Mouse (Mus musculus): ENCODE data around the gene D630036H23Rik.

DNA sequence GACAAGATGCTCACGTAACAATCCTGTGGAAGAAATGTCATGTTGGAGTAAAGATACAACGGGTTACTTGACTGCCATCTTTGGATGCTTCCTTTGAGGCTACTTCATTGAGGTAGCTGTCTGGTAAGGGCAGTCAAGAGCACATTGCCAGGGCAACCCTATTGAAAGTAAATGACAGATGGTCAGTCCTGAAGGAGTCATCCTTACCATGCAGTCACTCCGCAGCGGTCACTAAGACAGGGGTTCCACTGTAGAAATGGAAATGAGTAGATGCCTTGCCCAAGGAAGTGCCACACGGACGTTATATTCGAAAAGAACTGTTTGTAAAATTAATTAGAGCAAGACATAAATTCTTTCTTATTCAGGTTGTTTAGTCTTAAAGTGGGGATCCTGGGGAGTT is 43.3 kb upstream of the D630036H23Rik start:
- no peak for TF ChIP-seq CTCF (IDR thresholded peaks at IDR 0.05; ENCODE audit: extremely low read depth, insufficient read depth, insufficient read length, insufficient replicate concordance)
- TF ChIP-seq POLR2A (IDR thresholded peaks at IDR 0.05; ENCODE audit: low read depth, low read length), result no peak

All from spleen, adult 2 months (tissue).